25 mouse cellular contexts compared by ENCODE assay signal in genomic region chr16:55521421-55521971, GRCm38 (mm10).
DNase-seq lines count a peak whose midpoint lies in the region; ATAC-seq and TF ChIP-seq lines count a peak whose summit lies in the region.
"Had no signal": no experiment of that assay in that cellular context is flagged by ENCODE, and none has a peak within 500 bp of the region (broad histone marks: within the 10 kb centered on the region; RNA-seq: fewer than 3 reads in every experiment).

No protein-coding gene starts in this region.

- no peak overlapping the region for H3K27ac ChIP-seq in kidney, embryonic 15.5 days
- peak overlapping the region; percentile 29 for H3K27ac ChIP-seq in intestine, embryonic 16.5 days (ENCODE audit: low read length)
- H3K27ac ChIP-seq in small intestine, adult 2 months (ENCODE audit: insufficient read depth, low read depth, low read length): peak overlapping the region; percentile 84; the same call in 1 of the 2 replicates
- H3K27ac ChIP-seq: embryonic facial prominence, embryonic 12.5 days; embryonic facial prominence, embryonic 15.5 days; forebrain, embryonic 12.5 days; forebrain, embryonic 15.5 days; heart, embryonic 15.5 days; hindbrain, embryonic 14.5 days had no signal

- no peak for ATAC-seq in kidney, embryonic 15.5 days (replicated peaks; ENCODE audit: low FRiP score)
- peak; percentile 71 for ATAC-seq in intestine, embryonic 16.5 days
- ATAC-seq: CD4-positive, CD25-positive, alpha-beta regulatory T cell, adult 4 months; forebrain, embryonic 15.5 days had no signal

- no peaks in the 10 kb centered on the region for H3K36me3 ChIP-seq in kidney, embryonic 15.5 days
- H3K36me3 ChIP-seq in intestine, embryonic 16.5 days (ENCODE audit: control insufficient read depth, insufficient read depth, low read length): no peaks in the 10 kb centered on the region
- H3K36me3 ChIP-seq in small intestine, adult 2 months (ENCODE audit: control insufficient read depth, insufficient read depth, low read length): no peaks in the 10 kb centered on the region
- H3K36me3 ChIP-seq: embryonic facial prominence, embryonic 12.5 days; embryonic facial prominence, embryonic 15.5 days; forebrain, embryonic 12.5 days; forebrain, embryonic 15.5 days; heart, embryonic 12.5 days; heart, embryonic 15.5 days had no signal

- no peaks in the 10 kb centered on the region for H3K9me3 ChIP-seq in kidney, embryonic 15.5 days (replicated peaks)
- no peaks in the 10 kb centered on the region for H3K9me3 ChIP-seq in intestine, embryonic 16.5 days (ENCODE audit: control insufficient read depth, low read length)
- H3K9me3 ChIP-seq: embryonic facial prominence, embryonic 12.5 days; embryonic facial prominence, embryonic 15.5 days; forebrain, embryonic 12.5 days; forebrain, embryonic 15.5 days; heart, embryonic 12.5 days; heart, embryonic 15.5 days had no signal

- H3K4me3 ChIP-seq in kidney, embryonic 15.5 days (replicated peaks): no peak overlapping the region
- no peak overlapping the region for H3K4me3 ChIP-seq in intestine, embryonic 16.5 days (ENCODE audit: low read length)
- no peak overlapping the region for H3K4me3 ChIP-seq in small intestine, adult 2 months (ENCODE audit: low read depth, low read length)
- H3K4me3 ChIP-seq: embryonic facial prominence, embryonic 12.5 days; embryonic facial prominence, embryonic 15.5 days; forebrain, embryonic 12.5 days; forebrain, embryonic 15.5 days; heart, embryonic 12.5 days; heart, embryonic 15.5 days had no signal

- no peak overlapping the region for H3K4me2 ChIP-seq in kidney, embryonic 15.5 days
- H3K4me2 ChIP-seq in intestine, embryonic 16.5 days (ENCODE audit: low read depth, low read length): no peak overlapping the region
- H3K4me2 ChIP-seq: embryonic facial prominence, embryonic 12.5 days; embryonic facial prominence, embryonic 15.5 days; forebrain, embryonic 12.5 days; forebrain, embryonic 15.5 days; heart, embryonic 12.5 days; heart, embryonic 15.5 days; hindbrain, embryonic 14.5 days had no signal

- H3K27me3 ChIP-seq in kidney, embryonic 15.5 days: no peaks in the 10 kb centered on the region
- no peaks in the 10 kb centered on the region for H3K27me3 ChIP-seq in intestine, embryonic 16.5 days (replicated peaks; ENCODE audit: control insufficient read depth, insufficient read depth, low read length)
- H3K27me3 ChIP-seq in small intestine, adult 2 months (ENCODE audit: control insufficient read depth, insufficient read depth, low read length): no peaks in the 10 kb centered on the region
- H3K27me3 ChIP-seq: embryonic facial prominence, embryonic 12.5 days; embryonic facial prominence, embryonic 15.5 days; forebrain, embryonic 12.5 days; forebrain, embryonic 15.5 days; heart, embryonic 12.5 days; heart, embryonic 15.5 days had no signal

- TF ChIP-seq CTCF in small intestine, adult 2 months (IDR thresholded peaks at IDR 0.05; ENCODE audit: extremely low read depth, insufficient read length, insufficient replicate concordance, low read depth, low read length): no peak

- H3K4me1 ChIP-seq in kidney, embryonic 15.5 days: no peaks in the 10 kb centered on the region
- H3K4me1 ChIP-seq in intestine, embryonic 16.5 days (ENCODE audit: control insufficient read depth, insufficient read depth, low read length): peaks cover 4% of the 10 kb centered on the region; the same call in 1 of the 2 replicates
- peaks cover 8% of the 10 kb centered on the region; the same call in 1 of the 2 replicates for H3K4me1 ChIP-seq in small intestine, adult 2 months (ENCODE audit: control insufficient read depth, insufficient read depth, insufficient read length, low read length)
- H3K4me1 ChIP-seq: embryonic facial prominence, embryonic 12.5 days; embryonic facial prominence, embryonic 15.5 days; forebrain, embryonic 12.5 days; forebrain, embryonic 15.5 days; heart, embryonic 12.5 days; heart, embryonic 15.5 days had no signal

- 92% methylated on average over 6 of the region's 6 CpGs for WGBS in kidney, embryonic 15.5 days
- 81% methylated on average over 6 of the region's 6 CpGs for WGBS in intestine, embryonic 16.5 days
- 44% methylated on average over 6 of the region's 6 CpGs for WGBS in small intestine, adult 2 months

- no peak for TF ChIP-seq POLR2A in small intestine, adult 2 months (IDR thresholded peaks at IDR 0.05; ENCODE audit: low read depth, low read length)

- DNase-seq in kidney, adult 8-10 months: peak; percentile 23 to 62
- peak; percentile 20 to 64 for DNase-seq in kidney, postnatal 36 days
- DNase-seq in kidney, postnatal 25 days: no peak
- DNase-seq in heart, postnatal 4 days: no peak
- DNase-seq: adrenal gland, adult 2 months; adrenal gland, postnatal 14 days; cerebellum, adult 11 months; cerebellum, adult 2 months; cerebellum, adult 9-11 months; cerebellum, postnatal 25 days; gastrocnemius, postnatal 25 days; heart, adult 18-20 months; heart, postnatal 10 days; heart, postnatal 36 days had no signal

- H3K9ac ChIP-seq in kidney, embryonic 15.5 days: no peak overlapping the region
- no peak overlapping the region for H3K9ac ChIP-seq in intestine, embryonic 16.5 days (ENCODE audit: low read depth, low read length)
- H3K9ac ChIP-seq: embryonic facial prominence, embryonic 12.5 days; embryonic facial prominence, embryonic 15.5 days; forebrain, embryonic 12.5 days; forebrain, embryonic 15.5 days; heart, embryonic 12.5 days; heart, embryonic 15.5 days; hindbrain, embryonic 14.5 days had no signal

Comparison
In these comparisons a context has a peak if more than half of its experiments do, and no peak if none do; other contexts are left out.
1. DNase-seq: peak in kidney, adult 8-10 months (2 of 2) and kidney, postnatal 36 days (2 of 2); none in kidney, postnatal 25 days (0 of 2) and heart, postnatal 4 days (single experiment).